Mouse (Mus musculus) bone marrow, adult 2 months (tissue): ENCODE measurements at regions not wholly inside any gene's neighbourhood (a gene's known extent, or its start where the extent isn't known, plus 50 kb on each side); places are given as distances from the start of the nearest gene placed in this dataset.

Experiments used
- H3K27ac ChIP-seq: fragments of 200-500 bp; 2 replicates; pipeline ENCODE4 v1.5.1; 2012; ENCODE audit warnings: low read depth, mild to moderate bottlenecking, control low read depth, inconsistent platforms, low read length; ENCODE audit not compliant: control insufficient read depth, poor library complexity, insufficient read depth
- H3K4me1 ChIP-seq: fragments of 200-500 bp; 2 replicates; pipeline ENCODE4 v1.6.1; 2011; ENCODE audit warnings: low read length; ENCODE audit not compliant: control insufficient read depth, insufficient read depth
- H3K4me3 ChIP-seq: fragments of 200-500 bp; replicated peaks from 2 replicates; pipeline ENCODE3; 2011; ENCODE audit warnings: mild to moderate bottlenecking, low read depth, low read length, control low read depth; ENCODE audit not compliant: control insufficient read depth
- CTCF ChIP-seq: fragments of 200-500 bp; IDR thresholded peaks from 2 replicates; pipeline ENCODE4 v1.5.1; 2011; ENCODE audit warnings: low read length, control low read depth; ENCODE audit not compliant: control insufficient read depth, insufficient read depth
- POLR2A ChIP-seq: fragments of 200-500 bp; IDR thresholded peaks from 2 replicates; pipeline ENCODE4 v1.6.1; 2011; ENCODE audit warnings: low read depth, mild to moderate bottlenecking, control low read depth, low read length, borderline replicate concordance; ENCODE audit not compliant: control insufficient read depth
- WGBS: fragments of 180-500 bp; shearing (Covaris S2); methylation state at CpG from one replicate; pipeline ENCODE4 v1.1.7; 2018; 5-methylcytosine and 5-hydroxymethylcytosine counted together

DNA sequence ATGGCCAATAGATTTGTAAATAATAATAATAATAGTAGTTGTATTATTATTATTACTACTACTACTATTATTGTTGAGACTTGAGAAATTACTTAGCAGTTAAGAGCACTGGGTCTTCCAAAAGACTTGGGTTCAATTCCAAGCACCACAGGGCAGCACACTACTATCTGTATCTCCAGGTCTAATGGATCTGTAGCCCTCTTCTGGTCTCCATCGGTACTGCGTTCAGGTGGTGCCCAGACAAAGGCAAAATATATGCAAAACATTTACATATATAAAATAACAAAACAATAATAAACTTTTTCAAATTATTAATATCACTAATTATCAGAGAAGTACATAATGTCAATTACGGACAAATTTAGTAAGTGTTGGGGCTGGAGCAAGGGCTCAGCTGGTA lies 69.1 kb upstream of the Rad23b start:
- 75% methylated on average over 3 of the region's 3 CpGs for WGBS
- no peaks in the 10 kb centered on the region for H3K4me1 ChIP-seq
- no peak overlapping the region for H3K4me3 ChIP-seq
- no peak overlapping the region for H3K27ac ChIP-seq
- no peak for TF ChIP-seq CTCF
- TF ChIP-seq POLR2A: no peak

DNA sequence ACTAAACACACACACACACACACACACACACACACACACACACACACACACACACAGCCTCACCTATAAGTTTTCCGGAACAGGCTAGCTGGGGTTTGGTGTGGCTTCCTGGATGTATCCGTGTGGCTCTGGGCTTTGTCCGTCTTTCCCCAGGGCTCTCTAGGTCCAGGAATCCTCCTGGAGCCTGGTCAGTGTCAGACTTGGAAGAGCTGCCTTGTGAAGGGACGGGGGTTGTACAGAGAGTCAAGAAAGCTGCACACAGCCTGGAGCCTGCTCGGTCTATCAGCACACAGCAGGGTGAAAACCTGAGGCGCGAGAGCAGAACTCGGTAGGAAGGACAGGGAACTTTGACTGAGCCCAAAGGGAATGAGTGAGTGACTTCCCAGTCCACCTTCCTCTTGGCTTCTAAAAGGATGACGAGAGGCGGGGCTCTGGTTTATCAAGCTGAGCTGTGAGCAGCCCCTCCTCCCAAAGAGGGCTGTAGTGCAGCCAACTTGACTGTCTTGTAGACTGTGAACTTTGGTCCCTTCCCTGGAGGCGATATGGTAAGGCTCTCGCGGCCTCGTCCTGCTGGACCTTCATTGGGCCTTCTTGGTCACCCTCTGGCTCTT lies 68.3 kb upstream of the Rad23b start:
- H3K27ac ChIP-seq: no peak overlapping the region; the same call in 1 of the 2 replicates
- 91% methylated on average over 14 of the region's 14 CpGs for WGBS
- no peaks in the 10 kb centered on the region for H3K4me1 ChIP-seq
- H3K4me3 ChIP-seq: no peak overlapping the region
- TF ChIP-seq CTCF (no peak), POLR2A (no peak)

DNA sequence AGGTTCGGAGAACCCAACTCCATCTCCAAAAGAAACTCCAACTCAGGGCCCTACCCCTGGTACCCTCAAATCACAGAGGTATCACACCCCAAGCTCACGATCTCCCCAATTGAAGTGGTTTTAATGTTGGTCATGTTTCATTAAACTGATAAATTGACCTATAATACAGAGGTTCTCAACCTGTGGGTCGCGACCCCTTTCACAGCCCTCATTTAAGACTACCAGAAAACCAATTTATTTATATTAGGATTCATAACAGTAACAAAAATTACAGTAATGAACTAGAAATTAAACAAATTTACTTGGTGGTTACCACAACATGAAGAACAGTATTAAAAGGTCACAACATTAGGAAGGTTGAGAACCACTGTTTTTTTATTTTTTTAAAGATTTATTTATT lies 67.4 kb upstream of the Rad23b start:
- no peak for TF ChIP-seq CTCF
- TF ChIP-seq POLR2A: no peak
- WGBS: 82% methylated on average over 4 of the region's 4 CpGs
- no peak overlapping the region for H3K27ac ChIP-seq
- H3K4me1 ChIP-seq: no peaks in the 10 kb centered on the region
- H3K4me3 ChIP-seq: no peak overlapping the region

DNA sequence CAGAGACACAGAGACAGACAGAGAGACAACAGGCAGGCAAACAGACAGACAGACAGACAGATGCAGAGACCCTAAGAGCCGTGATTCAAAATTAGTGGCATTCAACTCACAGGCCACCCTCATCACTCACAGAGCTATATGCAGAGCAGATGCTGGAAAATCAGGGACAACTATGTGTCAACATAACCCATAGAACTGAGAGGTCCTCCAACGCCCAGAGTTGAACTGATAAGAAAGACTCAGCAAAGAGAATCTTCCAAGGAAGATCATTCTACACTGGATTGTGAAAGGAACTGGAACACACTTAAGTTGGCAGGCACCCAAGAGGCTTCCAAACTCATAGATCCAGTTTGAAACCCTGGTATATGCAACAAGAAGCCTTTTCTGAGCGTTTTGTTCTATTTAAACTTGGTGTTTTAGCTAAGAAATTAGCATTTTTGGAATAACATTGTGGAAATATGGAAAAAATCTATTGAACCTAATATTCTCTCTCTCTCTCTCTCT lies 65.1 kb upstream of the Rad23b start:
- Histone ChIP-seq H3K4me1 (no peaks in the 10 kb centered on the region), H3K4me3 (no peak overlapping the region), H3K27ac (no peak overlapping the region)
- TF ChIP-seq CTCF: no peak
- no peak for TF ChIP-seq POLR2A
- 73% methylated on average over 3 of the region's 3 CpGs for WGBS

DNA sequence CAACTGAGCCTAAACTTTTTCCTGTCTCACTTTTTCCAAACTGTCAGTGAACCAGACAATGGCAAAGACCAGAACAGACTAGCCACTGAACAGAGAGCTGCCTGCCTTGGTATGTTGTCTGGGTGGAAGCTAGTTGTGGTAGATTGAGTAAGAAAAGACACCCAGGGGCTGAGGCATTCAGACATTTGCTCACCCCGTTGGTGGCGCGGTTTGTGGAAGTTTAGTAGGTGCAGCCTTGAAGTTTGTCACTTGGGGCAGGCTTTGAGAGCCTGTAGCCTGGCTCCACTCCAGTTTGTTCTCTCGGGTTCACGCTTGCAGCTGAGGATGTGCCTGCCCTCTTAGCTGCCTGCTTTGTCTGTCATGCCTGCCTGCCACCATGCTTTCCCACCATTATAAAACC lies 64.2 kb upstream of the Rad23b start:
- Histone ChIP-seq H3K4me3 (no peak overlapping the region), H3K27ac (no peak overlapping the region), H3K4me1 (no peaks in the 10 kb centered on the region)
- WGBS: 8% methylated on average over 5 of the region's 5 CpGs
- TF ChIP-seq POLR2A (no peak), CTCF (no peak)

DNA sequence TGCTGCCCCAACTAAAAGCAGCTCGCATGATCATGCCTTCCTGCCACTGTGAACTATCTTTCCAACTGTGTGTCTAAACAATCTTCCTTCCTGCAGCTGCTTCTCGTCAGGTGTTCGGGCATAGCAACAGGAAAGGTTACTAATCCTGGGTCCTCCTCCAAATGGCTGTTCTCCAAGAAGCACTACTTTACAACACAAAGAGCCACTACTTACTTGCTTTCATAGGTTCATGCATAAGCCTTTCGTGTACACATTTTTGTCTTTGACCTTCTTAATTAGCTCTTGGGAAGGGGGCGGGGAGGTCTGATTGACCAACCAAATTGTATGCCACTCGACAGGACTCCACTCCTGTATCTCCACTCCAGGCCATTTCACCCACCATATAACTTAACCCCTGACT lies 61.4 kb upstream of the Rad23b start:
- WGBS: 55% methylated on average over 6 of the region's 6 CpGs
- TF ChIP-seq CTCF (no peak), POLR2A (no peak)
- Histone ChIP-seq H3K4me3 (no peak overlapping the region), H3K27ac (no peak overlapping the region), H3K4me1 (no peaks in the 10 kb centered on the region)

DNA sequence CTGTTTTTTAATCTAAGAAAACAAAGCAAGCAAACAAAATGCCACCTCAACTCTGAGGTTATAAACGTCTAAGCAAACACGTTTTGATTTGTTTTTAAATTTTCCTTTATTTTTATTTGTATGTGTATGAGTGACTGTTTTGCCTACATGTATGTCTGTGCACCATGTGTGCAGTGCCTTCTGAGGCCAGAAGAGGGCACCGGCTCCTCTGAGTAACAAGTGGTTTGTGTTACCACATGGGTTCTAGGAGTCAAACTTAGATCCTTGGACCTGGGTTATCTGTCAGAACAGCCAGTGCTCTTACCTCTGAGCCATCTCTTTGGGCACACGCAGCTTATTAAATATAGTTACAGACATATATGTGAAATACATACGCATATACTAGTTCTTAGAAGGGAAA lies 57.6 kb upstream of the Rad23b start:
- TF ChIP-seq POLR2A (no peak), CTCF (peak; percentile 60)
- no peaks in the 10 kb centered on the region for H3K4me1 ChIP-seq
- 78% methylated on average over 5 of the region's 5 CpGs for WGBS
- H3K27ac ChIP-seq: no peak overlapping the region
- H3K4me3 ChIP-seq: no peak overlapping the region

DNA sequence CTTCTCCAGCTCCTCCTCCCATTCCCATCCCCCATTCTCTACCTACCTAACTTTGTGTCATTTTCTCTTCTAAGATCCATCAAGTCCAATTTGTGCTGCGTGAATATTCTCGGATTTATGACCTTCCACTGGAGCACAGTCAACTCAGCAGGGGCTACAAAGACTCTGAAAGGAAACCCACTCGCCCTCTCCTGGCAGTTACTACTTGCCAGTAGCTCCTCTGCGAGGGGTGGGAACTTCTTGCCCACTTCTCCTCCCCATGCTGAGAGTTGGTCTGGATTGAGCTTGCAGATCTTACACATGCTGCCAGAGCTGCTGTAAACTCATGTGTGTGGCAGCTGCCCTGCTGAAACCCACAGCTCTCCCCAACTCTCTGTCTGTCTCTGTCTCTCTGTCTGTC lies 57.1 kb upstream of the Rad23b start:
- Histone ChIP-seq H3K4me1 (no peaks in the 10 kb centered on the region), H3K27ac (no peak overlapping the region), H3K4me3 (no peak overlapping the region)
- TF ChIP-seq CTCF: no peak
- no peak for TF ChIP-seq POLR2A
- WGBS: 75% methylated on average over 4 of the region's 4 CpGs

DNA sequence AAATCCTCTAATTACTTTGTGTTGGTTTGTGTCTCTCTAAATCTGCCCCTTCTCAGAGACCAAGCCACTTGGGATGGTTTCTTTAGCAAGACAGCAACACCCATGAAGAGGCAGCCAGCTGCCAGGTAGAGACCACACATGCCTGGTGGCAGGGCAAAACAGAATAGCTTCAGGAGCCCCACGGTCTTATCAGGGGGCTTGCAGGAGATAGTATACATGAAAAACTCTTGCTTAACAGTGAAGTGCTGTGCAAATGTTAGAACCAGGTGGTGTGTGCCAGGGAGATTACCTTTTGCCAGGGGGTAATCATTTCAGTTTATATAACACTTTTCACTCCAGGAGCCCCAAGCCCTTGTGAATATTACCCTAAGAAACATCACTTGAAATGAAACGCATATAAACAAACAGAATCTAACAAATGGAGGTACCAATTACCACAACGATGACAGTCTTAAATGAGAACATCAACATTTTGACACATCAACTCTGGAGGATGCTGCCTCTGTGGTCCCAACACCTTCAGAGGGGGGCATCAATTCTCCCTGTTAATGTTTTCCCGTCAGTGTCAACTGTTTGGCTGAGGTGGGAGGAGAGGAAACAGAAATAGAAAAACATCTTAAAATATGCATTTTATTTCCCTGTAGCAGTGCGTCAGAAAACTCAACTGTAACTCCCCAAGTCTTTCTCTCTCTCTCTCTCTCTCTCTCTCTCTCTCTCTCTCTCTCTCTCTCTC lies 56.3 kb upstream of the Rad23b start:
- no peak overlapping the region for H3K4me3 ChIP-seq
- H3K4me1 ChIP-seq: no peaks in the 10 kb centered on the region
- 34% methylated on average over 5 of the region's 5 CpGs for WGBS
- H3K27ac ChIP-seq: no peak overlapping the region
- no peak for TF ChIP-seq POLR2A
- TF ChIP-seq CTCF: no peak
